Mouse (Mus musculus) thymus, postnatal 25 days (tissue): ENCODE data around the gene Stard5.

ENCODE experiments used
- DNase-seq: peaks from one replicate; pipeline ENCODE4 v3.0.0; 2022

Gene Stard5

GRCm38 (mm10) chr7:83633856-83634255 is 2.1 kb downstream of the Stard5 start:
- no peak for DNase-seq

- no peak for DNase-seq
Measured at GRCm38 (mm10) chr7:83635726-83636125, 4.0 kb downstream of the Stard5 start.

- no peak for DNase-seq
Measured at GRCm38 (mm10) chr7:83636425-83636824, 4.7 kb downstream of the Stard5 start.

- DNase-seq: no peak
Measured at GRCm38 (mm10) chr7:83637781-83638583, 6.2 kb downstream of the Stard5 start.

GRCm38 (mm10) chr7:83639084-83639483 is 7.3 kb downstream of the Stard5 start:
- DNase-seq: no peak

- no peak for DNase-seq
Measured at GRCm38 (mm10) chr7:83640581-83640980, 8.8 kb downstream of the Stard5 start.

- no peak for DNase-seq
Measured at GRCm38 (mm10) chr7:83641163-83641562, 9.4 kb downstream of the Stard5 start.

- DNase-seq: no peak
Measured at GRCm38 (mm10) chr7:83643581-83643980, 11.8 kb downstream of the Stard5 start.

- no peak for DNase-seq
Measured at GRCm38 (mm10) chr7:83644761-83645160, 13.0 kb downstream of the Stard5 start.

- no peak for DNase-seq
Measured at GRCm38 (mm10) chr7:83645476-83645875, 13.7 kb downstream of the Stard5 start.

- no peak for DNase-seq
Measured at GRCm38 (mm10) chr7:83648807-83649206, 17.0 kb downstream of the Stard5 start.

GRCm38 (mm10) chr7:83650638-83651037 is 18.9 kb downstream of the Stard5 start:
- DNase-seq: no peak

GRCm38 (mm10) chr7:83652498-83652897 is 20.7 kb downstream of the Stard5 start:
- DNase-seq: no peak

- no peak for DNase-seq
Measured at GRCm38 (mm10) chr7:83653605-83654051, 21.9 kb downstream of the Stard5 start.

GRCm38 (mm10) chr7:83654196-83654595 is 22.4 kb downstream of the Stard5 start:
- DNase-seq: peak; percentile 51

- peak; percentile 86 for DNase-seq
Measured at GRCm38 (mm10) chr7:83654938-83655630, 23.3 kb downstream of the Stard5 start.

GRCm38 (mm10) chr7:83658716-83659115 is 27.0 kb downstream of the Stard5 start:
- DNase-seq: no peak

GRCm38 (mm10) chr7:83659159-83660065 is 27.7 kb downstream of the Stard5 start:
- peak; percentile 79 for DNase-seq

GRCm38 (mm10) chr7:83660273-83660691 is 28.5 kb downstream of the Stard5 start:
- peak; percentile 82 for DNase-seq

- peak; percentile 80 for DNase-seq
Measured at GRCm38 (mm10) chr7:83661031-83661430, 29.3 kb downstream of the Stard5 start.

GRCm38 (mm10) chr7:83661763-83662162 is 30.0 kb downstream of the Stard5 start:
- peak; percentile 56 for DNase-seq

- DNase-seq: no peak
Measured at GRCm38 (mm10) chr7:83662711-83663375, 31.1 kb downstream of the Stard5 start.
